Mouse (Mus musculus) activated CD4-positive, CD25-positive, alpha-beta regulatory T cell, adult 4 months (primary cell): ENCODE measurements around the gene Brinp2. TPM values are rescaled to one million over a fixed set of nuclear protein-coding genes. Genes with fewer than 3 reads are reported as not detected.

Source experiments
- ATAC-seq: one replicate; pipeline ENCODE4 v1.8.0; 2017
- polyA plus RNA-seq, 2 experiments: library from polyadenylated mRNA; unstranded; fragments of 100-300 nt; shearing (Covaris generic); gene quantifications; one replicate each; pipeline ENCODE4 v1.2.1; 2017

Gene Brinp2
- polyA plus RNA-seq = under 1 TPM in 1 of 2 experiments, not detected in 1; 0.13 TPM

- no peak for ATAC-seq
These were observed at the start of gene Brinp2 for GRCm38 (mm10) chr1:158356051-158356461. Gene Brinp2 (minus strand): TSS chr1:158356326.

GRCm38 (mm10) chr1:158400898-158401297 lies 44.8 kb upstream of the Brinp2 start:
- ATAC-seq = no peak

- no peak for ATAC-seq
These were observed 40.9 kb upstream of the Brinp2 start for GRCm38 (mm10) chr1:158397058-158397457.

GRCm38 (mm10) chr1:158390693-158391092 lies 34.6 kb upstream of the Brinp2 start:
- ATAC-seq = no peak

- no peak for ATAC-seq
These were observed 32.9 kb upstream of the Brinp2 start for GRCm38 (mm10) chr1:158388995-158389394.

GRCm38 (mm10) chr1:158386781-158387180 lies 30.7 kb upstream of the Brinp2 start:
- ATAC-seq = no peak

GRCm38 (mm10) chr1:158385311-158385710 lies 29.2 kb upstream of the Brinp2 start:
- ATAC-seq = no peak

GRCm38 (mm10) chr1:158383210-158383609 lies 27.1 kb upstream of the Brinp2 start:
- no peak for ATAC-seq

- ATAC-seq = no peak
These were observed 26.2 kb upstream of the Brinp2 start for GRCm38 (mm10) chr1:158382277-158382676.

- ATAC-seq = no peak
These were observed 8.3 kb upstream of the Brinp2 start for GRCm38 (mm10) chr1:158364461-158364860.

GRCm38 (mm10) chr1:158362292-158363101 lies 6.4 kb upstream of the Brinp2 start:
- ATAC-seq = no peak

GRCm38 (mm10) chr1:158361964-158362291 lies 5.8 kb upstream of the Brinp2 start, which contains the start of gene Astn1:
Gene Astn1 (plus strand): TSS chr1:158362273.
- ATAC-seq = no peak

- ATAC-seq = no peak
These were observed 712 bp downstream of the Brinp2 start for GRCm38 (mm10) chr1:158355177-158356050.

- no peak for ATAC-seq
These were observed 2.3 kb downstream of the Brinp2 start for GRCm38 (mm10) chr1:158353656-158354371.

- ATAC-seq = no peak
These were observed 12.8 kb downstream of the Brinp2 start for GRCm38 (mm10) chr1:158343243-158343714.

- ATAC-seq = no peak
These were observed 27.3 kb downstream of the Brinp2 start for GRCm38 (mm10) chr1:158328839-158329238.

- no peak for ATAC-seq
These were observed 28.0 kb downstream of the Brinp2 start for GRCm38 (mm10) chr1:158328126-158328525.

GRCm38 (mm10) chr1:158323325-158323724 lies 32.8 kb downstream of the Brinp2 start:
- ATAC-seq = no peak

GRCm38 (mm10) chr1:158310426-158311156 lies 45.5 kb downstream of the Brinp2 start:
- no peak for ATAC-seq

GRCm38 (mm10) chr1:158297042-158297441 lies 59.1 kb downstream of the Brinp2 start:
- ATAC-seq = no peak

GRCm38 (mm10) chr1:158296287-158296931 lies 59.7 kb downstream of the Brinp2 start:
- ATAC-seq = no peak
